Comparison of ENCODE assay signal across 22 mouse cellular contexts in the genomic region with DNA sequence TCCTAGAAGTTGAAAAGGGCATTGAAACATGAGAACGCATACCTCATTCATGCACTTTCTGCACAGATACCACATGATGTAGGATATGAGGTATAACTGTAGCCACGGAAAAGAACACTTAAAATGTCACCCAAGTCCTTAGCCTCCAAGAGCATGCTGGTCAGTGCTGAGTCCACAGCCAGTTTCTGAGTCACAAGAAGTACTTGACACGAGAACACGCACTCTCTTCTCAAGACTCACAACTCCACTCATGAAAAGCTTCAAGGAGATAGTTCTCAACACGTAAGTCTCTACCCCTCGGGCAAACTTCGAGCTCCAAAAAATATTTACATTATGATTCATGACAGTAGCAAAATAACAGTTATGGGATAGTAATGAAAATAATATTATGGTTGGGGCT.
A peak's percentile ranks its signal among the peaks of the same experiment; 100 is the strongest.
DNase-seq lines count a peak whose midpoint lies in the region; ATAC-seq and TF ChIP-seq lines count a peak whose summit lies in the region.
"Had no signal": no experiment of that assay in that cellular context is flagged by ENCODE, and none has a peak within 500 bp of the region (broad histone marks: within the 10 kb centered on the region; RNA-seq: fewer than 3 reads in every experiment).

No protein-coding gene starts in this region.

- H3K9ac ChIP-seq in lung, postnatal 0 days (replicated peaks; ENCODE audit: low read depth), result no peak overlapping the region
- H3K9ac ChIP-seq: embryonic facial prominence, embryonic 13.5 days; embryonic facial prominence, embryonic 15.5 days; forebrain, embryonic 12.5 days had no signal

- peak; percentile 90 for ATAC-seq in lung, postnatal 0 days
- ATAC-seq: forebrain, embryonic 14.5 days had no signal

- H3K9me3 ChIP-seq in lung, postnatal 0 days (ENCODE audit: low read length), result no peaks in the 10 kb centered on the region
- H3K9me3 ChIP-seq: embryonic facial prominence, embryonic 13.5 days; embryonic facial prominence, embryonic 15.5 days; forebrain, embryonic 10.5 days; forebrain, embryonic 12.5 days had no signal

- WGBS in lung, postnatal 0 days, result 53% methylated on average over 7 of the region's 7 CpGs

- DNase-seq in lung, adult 18-20 months, result peak; percentile 32 to 57
- DNase-seq in lung, postnatal 14 days, result no peak
- DNase-seq in lung, postnatal 0 days (ENCODE audit: low spot score), result peak; percentile 80
- no peak for DNase-seq in lung, postnatal 4 days
- DNase-seq in lung, postnatal 36 days, result peak; percentile 61
- no peak for DNase-seq in gastrocnemius, postnatal 14 days
- DNase-seq: adrenal gland, adult 2 months; adrenal gland, postnatal 10 days; adrenal gland, postnatal 25 days; cerebellum, adult 11 months; cerebellum, adult 18-20 months; cerebellum, adult 8-10 months; cerebellum, adult 9-11 months; cerebellum, postnatal 14 days; cerebellum, postnatal 36 days; embryo, embryonic 11 days had no signal

- no peaks in the 10 kb centered on the region for H3K36me3 ChIP-seq in lung, postnatal 0 days (ENCODE audit: insufficient read depth, low read length)
- H3K36me3 ChIP-seq: embryonic facial prominence, embryonic 13.5 days; embryonic facial prominence, embryonic 15.5 days; forebrain, embryonic 10.5 days; forebrain, embryonic 12.5 days had no signal

- peak; percentile 83 for TF ChIP-seq EP300 in lung, postnatal 0 days (IDR thresholded peaks at IDR 0.05)

- H3K4me2 ChIP-seq in lung, postnatal 0 days (replicated peaks; ENCODE audit: low read depth, low read length), result no peak overlapping the region
- H3K4me2 ChIP-seq: embryonic facial prominence, embryonic 13.5 days; embryonic facial prominence, embryonic 15.5 days; forebrain, embryonic 12.5 days had no signal

- H3K4me1 ChIP-seq in lung, postnatal 0 days (ENCODE audit: insufficient read depth, low read depth, low read length), result no peaks in the 10 kb centered on the region
- H3K4me1 ChIP-seq: embryonic facial prominence, embryonic 15.5 days; forebrain, embryonic 10.5 days; forebrain, embryonic 12.5 days had no signal

- H3K27ac ChIP-seq in lung, postnatal 0 days (ENCODE audit: low read length), result no peak overlapping the region
- H3K27ac ChIP-seq: embryonic facial prominence, embryonic 13.5 days; embryonic facial prominence, embryonic 15.5 days; forebrain, embryonic 10.5 days; forebrain, embryonic 12.5 days had no signal

- H3K27me3 ChIP-seq in lung, postnatal 0 days (replicated peaks; ENCODE audit: insufficient read depth, low read length), result no peaks in the 10 kb centered on the region
- H3K27me3 ChIP-seq: embryonic facial prominence, embryonic 13.5 days; embryonic facial prominence, embryonic 15.5 days; forebrain, embryonic 12.5 days had no signal

- H3K4me3 ChIP-seq in lung, postnatal 0 days (ENCODE audit: low read depth, low read length), result no peak overlapping the region
- H3K4me3 ChIP-seq: embryonic facial prominence, embryonic 13.5 days; embryonic facial prominence, embryonic 15.5 days; erythroblast, embryonic 14.5 days; forebrain, embryonic 10.5 days; forebrain, embryonic 12.5 days had no signal

- no peak for TF ChIP-seq CTCF in lung, postnatal 0 days (IDR thresholded peaks at IDR 0.05)

- intact Hi-C loops in gastrocnemius, postnatal 14 days (cut with DNase I; ENCODE audit: low total_unique reads), result no loop called here

Comparison
In these comparisons a context has a peak if more than half of its experiments do, and no peak if none do; other contexts are left out.
1. DNase-seq: peak in lung, adult 18-20 months (2 of 2), lung, postnatal 0 days (single experiment) and lung, postnatal 36 days (single experiment); none in lung, postnatal 14 days (single experiment), lung, postnatal 4 days (0 of 2) and gastrocnemius, postnatal 14 days (single experiment).